Mouse (Mus musculus) kidney, adult 2 months (tissue): Measurements from ENCODE around the gene Bcl2l1.

Experiments used
- CTCF ChIP-seq: fragments of 200-500 bp; conservative IDR thresholded peaks from 2 replicates; pipeline ENCODE4 v1.5.1; 2011; ENCODE audit warnings: low read depth, mild to moderate bottlenecking, control low read depth, low read length, moderate library complexity, mixed read lengths; ENCODE audit not compliant: insufficient read depth, insufficient read length
- POLR2A ChIP-seq: fragments of 200-500 bp; IDR thresholded peaks from one replicate; pipeline ENCODE4 v1.6.1; 2011; ENCODE audit warnings: low read depth, low read length, control low read depth

- TF ChIP-seq CTCF (no peak), POLR2A (no peak)
These were observed 44.4 kb downstream of the Bcl2l1 start for GRCm38 (mm10) chr2:152787136-152787535.
